Mouse (Mus musculus) MEL-GATA-1-ER (cell line): ENCODE results near the gene Dock2.
"Not testable (repeated sequence)": the region's sequence is repeated elsewhere in the genome, so short reads cannot be mapped to it uniquely, and the experiment has no call there.

Source experiments
- DNase-seq: peaks from one replicate; pipeline ENCODE4 v3.0.0-alpha.2; 2012; ENCODE audit warnings: low read depth; ENCODE audit errors: extremely low read depth

The Dock2 gene

DNA sequence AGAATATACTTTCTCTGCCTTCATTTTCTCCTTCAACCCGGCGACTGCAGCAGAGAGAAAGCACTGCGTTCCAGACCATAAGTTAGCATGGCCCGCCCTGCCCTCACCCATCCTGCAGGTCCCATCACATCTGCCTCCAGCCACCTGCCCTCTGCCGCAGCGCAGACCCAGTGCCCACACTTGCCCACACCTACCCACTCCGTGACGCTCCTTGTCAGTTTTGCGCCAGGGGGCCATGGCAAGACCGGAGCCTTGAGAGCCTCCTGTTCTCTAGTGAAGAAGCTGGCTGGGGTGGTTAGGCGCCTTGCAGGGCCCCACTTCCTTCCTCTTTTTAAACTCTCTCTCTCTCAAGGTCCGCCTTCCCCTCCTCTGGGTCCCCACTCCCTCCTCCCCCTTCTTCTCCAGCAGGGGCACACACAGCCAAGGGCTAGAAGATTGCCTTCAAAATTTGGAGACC is at the start of gene Dock2:
Gene Dock2 (minus strand): TSS at position 306 of the 457 bp plus-strand sequence.
- DNase-seq, result peak; percentile 82

DNA sequence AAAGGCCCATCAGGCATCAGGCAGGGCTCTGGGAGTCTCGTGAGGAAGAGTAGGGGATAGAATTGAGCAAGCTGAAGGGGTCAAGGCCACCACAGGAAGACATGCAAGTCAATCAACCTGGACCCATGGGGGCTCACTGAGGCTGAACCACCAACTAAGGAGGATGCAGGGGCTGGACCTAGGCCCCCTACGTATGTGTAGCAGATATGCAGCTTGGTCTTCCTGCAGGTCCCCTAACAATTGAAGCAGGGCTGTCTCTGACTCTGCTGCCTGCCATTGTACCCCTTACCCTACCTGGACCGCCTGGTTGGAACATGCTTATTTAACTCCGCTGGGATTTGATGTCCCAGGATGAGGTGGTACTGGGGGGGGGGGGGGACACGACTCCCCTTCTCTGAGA is 49.0 kb upstream of the Dock2 start:
- DNase-seq, result no peak

DNA sequence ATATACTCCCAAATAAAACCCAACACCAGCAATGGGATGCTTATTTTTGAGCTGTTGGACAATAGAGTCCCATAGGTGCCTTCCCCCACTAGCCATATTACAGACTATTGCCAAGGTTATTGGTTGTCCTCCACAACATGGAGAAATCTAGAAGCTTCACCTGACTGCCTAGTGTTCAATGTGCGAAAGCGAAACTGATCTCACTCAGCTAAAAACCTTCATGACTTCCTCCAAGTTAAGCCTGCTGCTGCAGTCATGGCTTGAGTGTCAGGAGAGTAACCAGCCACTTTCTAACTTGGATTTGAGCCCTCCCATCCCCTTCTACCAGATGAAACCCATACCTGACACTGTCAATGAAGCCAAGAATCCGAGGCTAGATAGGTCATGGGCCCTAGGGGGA is 44.1 kb upstream of the Dock2 start:
- no peak for DNase-seq

DNA sequence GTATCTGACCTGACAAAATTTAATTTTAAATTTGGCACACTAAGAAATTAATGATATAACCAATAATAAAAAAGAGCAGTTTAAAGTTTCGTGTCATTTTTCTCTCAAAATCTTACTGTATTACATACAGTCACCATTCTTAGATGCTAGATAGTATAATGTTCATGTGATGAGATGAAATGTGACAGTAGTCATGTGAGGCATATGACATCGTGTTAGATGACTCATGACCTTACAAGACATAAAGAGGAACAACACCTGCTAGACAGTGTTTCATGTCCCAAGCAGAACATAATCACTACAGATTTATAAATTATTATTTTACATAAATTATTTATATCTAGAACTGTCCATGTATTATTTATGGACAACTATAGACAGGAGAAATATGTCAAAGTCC is 43.2 kb upstream of the Dock2 start:
- no peak for DNase-seq

DNA sequence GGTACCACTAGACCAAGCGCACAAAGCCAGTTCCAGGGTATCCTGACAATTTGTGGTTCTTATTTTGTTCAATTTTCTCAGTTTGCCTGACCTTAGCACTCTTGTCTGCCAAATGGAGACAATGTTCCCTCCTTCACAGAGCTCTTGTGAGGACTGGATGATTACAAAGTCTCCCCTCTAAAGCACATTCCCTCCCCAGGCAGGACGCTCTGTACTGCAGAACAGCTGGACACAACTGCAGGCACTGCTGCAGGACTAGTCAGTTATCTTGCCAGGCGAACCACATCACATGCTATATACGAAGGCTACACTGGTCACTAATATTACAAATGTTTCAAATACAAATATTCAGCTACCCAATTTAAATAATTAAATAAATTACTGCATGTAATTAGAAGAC is 41.1 kb upstream of the Dock2 start:
- DNase-seq, result no peak

DNA sequence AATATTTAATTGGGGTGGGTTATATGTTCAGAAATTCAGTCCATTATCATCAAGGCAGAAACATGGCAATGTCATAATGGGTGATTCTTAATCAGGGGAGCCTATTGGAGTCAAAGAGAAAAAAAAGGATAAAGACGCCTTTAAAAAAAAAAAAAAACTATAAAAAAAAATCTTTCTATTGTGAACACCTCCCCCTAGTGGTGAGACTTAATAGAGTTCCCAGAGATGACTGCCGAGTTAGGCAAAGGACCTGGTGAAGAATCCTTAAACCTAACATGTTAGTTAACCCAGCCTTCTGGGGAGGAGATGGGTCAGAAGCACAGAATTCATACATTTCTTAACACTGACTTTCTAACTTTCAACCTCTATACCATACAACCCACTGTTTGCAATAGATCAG is 31.1 kb upstream of the Dock2 start:
- no peak for DNase-seq

DNA sequence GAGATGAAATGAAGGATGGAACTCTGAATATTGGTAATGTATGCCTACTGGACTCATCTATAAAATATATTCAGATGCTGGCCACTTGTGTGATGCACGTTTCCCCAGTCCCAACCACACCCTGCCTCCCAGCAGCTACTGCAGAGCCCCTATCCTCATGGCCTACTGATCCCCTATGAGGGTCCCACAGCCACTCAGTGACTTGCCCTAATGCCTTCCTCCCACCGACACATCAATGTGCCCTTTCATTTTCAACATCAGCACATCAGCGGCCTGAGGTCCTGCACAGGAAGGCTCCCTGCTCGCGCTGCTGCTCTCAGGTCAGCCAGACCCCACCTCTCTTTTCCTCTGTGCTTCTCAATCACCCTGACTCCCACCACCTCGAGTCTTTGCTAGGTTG is 30.6 kb upstream of the Dock2 start:
- no peak for DNase-seq

DNA sequence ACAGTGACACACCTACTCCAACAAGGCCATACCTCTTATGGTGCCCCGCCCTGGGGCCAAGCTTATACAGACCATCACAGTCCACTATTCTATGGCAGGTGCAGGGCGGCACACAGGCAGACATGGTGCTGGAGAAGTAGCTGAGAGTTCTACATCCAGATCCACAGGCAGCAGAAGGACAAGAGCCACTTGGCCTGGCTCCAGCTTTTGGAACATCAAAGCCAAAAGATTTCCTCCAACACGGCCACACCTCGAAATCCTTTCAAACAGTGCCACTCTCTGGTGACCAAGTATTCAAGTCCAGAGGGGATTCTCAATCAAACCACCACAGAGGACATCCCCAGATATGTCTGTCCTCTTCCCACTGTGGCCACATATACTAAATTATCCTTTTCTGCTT is 21.3 kb upstream of the Dock2 start:
- DNase-seq, result not testable (repeated sequence)

DNA sequence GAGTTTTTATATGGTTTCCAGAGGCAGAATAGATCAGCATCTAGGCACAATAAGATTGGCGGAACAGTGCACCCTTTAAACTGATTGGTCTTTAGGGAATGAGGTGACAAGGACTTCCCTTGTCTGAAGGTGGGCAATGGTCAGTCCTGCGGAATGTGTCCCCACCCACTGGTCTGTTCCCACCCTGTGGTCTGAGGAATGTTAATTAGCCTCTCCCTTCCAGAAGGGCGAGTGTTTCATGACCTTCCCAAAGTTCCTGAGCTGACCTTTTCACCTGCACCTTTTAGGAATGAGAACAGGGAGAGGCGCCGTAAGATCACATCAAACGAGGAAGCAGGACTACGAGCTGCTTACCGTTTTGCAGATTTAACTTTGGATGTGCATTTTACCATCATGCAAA is 14.4 kb upstream of the Dock2 start:
- not testable (repeated sequence) for DNase-seq

DNA sequence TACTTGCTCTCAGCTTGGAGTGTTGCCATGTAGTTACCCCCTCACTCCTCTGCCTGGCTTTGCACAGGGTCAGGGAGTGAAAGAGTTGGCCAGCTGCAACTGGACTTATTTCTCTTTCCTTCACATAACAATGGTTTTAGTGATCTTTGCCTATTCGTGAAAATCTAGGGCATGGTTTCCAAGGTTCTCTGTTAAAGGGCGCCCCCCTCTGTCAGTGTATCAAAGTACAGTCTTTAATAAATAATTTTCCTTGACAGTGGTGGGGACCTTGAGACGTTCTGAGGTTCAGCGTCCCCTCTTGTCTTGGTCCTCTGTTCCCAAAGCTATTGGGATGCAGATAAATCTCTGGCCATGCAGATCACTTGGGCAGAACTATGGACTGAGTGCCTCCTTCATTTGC is 12.4 kb upstream of the Dock2 start:
- no peak for DNase-seq

DNA sequence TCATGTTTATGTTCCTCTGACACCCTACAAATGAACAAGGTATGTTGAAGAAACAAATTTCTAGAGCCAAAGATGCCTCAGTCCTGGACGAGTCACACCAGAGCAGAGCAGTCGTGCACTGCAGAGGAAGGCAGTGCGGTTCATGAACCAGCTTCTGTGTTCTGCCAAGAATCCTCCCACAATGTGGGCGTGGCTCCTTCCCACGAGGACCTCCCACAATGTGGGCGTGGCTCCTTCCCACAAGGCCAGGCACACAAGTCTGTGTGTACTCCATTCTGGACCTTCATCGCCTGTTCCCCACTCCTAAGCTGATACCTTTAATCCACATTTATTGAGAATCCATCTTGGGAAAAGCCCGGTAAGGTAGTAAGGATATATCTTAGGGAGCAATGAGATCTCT is 8.2 kb upstream of the Dock2 start:
- no peak for DNase-seq

DNA sequence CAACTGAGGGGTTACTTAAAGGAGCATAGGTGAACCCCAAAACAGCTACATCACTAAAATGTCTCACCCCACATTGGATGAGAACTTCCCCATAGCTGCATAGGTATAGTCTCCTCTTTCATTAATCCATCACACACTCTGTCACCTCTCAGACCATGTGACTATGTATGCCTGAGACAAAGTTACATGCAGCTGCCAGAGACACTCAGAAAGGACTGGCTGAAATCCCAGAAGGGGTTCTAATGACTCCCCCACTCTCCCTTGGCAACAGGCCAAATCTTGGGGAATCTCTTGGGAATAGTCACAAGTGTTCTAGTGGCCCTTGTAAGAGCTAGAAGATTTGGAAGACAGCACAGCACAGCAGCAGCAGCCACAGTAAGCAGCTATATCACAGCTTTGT is 1.2 kb upstream of the Dock2 start:
- DNase-seq, result no peak

DNA sequence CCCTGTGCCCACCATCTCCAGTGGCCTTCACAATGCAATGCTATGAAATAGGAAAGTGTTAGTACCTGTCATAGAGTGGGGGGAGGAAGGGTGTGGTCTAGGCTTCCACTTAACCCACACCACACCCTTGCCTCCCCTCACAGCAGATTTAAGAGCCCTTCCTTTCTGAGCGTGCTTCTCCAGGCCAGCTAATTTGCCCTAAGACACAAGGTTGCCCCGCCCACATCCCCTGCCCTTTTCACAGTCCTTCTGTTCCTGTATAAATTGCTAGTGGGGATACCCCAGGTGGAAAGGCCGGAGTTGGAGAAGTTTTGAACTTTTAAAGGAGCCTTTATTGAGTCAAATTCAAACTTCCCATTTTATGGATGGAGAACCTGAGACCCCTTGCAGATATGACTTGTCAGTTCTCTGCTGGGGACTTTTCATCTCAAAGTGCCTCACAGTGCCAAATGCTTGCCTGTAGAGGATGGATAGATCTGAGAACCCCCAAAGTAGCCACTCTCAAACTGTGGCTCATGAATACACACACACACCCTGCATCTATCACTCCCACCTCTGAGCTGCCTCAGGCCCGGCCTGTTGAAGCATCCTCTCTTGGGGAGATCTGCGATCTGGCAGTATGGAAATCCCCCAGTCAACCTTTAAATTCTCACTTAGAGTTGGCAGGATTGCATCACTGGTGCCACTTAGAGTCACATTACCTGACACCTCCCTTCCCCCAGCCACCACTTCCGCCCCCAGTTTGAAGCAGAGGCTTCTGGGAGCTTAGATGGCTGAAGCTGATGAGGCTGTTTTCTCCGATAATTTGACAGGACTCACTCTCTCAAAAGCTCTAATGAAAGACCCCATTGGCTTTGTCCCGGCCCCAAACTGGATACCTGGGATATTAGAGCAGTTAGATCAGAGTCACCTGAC is 919 bp downstream of the Dock2 start:
- DNase-seq, result peak; percentile 60

DNA sequence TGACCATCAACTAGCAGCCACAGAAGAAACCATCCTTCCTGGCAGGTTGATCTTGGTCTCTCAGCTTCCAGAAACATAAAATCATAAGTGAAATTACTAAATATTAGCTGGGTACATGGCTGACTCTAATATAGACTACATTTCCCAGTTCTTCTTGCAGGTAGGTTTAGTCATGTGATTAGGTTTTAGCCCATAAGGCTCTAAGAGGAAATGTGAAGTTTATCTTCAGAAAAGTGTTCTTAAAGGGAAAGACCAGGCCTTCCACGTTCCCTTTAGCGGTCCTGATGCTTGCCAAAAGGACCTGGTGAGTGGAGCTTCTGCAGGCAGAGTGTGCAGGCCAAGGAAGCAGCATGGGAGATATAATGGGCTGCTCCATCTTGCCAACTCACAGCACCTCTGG is 2.9 kb downstream of the Dock2 start:
- no peak for DNase-seq

DNA sequence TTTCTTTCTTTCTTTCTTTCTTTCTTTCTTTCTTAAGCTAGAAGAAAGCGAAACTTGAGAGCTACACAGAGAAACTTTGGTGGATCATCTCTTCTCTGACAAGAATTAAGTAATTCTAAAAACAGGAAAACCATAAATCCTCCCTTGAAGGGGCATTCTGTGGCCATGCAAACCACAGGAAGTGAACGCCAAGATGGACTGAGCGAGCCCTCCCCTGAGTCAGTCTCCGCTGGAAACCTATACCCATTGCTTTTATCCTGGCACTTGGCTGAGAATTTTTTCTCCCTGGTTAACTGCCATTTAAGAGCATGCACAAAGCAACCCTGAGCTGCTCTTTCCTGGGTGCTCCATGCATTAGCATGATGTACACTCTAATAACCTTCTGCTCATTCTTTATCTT is 3.7 kb downstream of the Dock2 start:
- DNase-seq, result no peak

DNA sequence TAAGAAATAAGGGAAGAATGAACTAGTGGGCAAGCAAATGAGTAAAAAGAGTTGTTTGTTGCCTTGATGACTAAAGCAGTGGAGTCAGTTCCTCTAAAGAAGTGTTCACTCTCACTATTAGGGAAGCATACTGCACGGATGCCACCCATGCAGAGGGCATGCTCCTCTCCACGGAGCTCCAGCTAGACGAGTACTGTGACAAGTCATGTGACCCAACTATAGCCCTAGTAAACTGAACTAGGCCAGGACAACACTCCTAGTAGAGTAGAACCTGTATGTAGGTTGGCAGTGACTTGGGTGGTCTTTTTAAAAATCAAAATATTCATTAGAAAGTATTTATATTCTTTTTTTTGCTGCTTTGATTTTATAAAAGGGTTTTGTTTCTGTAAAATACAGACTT is 5.3 kb downstream of the Dock2 start:
- no peak for DNase-seq

DNA sequence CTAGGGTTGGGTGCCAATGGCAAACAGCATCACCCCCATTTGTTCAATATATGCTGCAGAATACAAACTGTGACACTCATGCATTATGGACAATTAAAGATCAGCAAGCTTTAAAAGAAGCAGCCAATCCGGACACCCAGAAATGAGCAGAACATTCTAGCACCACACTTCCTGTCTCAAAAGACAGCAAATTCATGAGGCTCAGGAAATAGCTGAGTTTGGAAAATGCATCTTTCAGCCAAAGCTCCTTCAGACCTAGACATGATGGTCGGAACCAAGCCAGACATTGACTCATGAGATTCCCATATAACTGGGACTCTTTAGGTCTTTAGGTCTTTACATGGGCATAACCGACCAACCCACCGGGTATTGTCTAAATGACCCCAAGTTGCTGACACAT is 6.2 kb downstream of the Dock2 start:
- no peak for DNase-seq

DNA sequence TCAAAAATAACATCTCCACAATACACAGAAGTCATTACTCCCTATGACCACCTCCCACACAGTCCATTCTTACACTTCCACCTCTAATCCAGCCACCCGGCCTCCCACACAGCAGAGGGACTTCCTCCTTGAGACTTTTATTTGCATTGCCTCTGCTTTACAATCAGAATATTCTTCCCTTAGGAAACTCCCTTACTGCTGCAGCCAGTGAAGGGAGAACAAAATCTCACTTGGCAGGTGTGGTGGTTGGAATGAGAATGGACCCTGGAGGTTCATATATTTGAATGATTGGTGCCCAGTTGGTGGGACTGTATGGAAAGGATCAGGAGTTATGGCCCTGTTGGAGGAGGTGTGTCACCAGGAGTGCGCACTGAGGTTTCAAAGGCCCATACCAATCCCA is 7.6 kb downstream of the Dock2 start:
- no peak for DNase-seq

DNA sequence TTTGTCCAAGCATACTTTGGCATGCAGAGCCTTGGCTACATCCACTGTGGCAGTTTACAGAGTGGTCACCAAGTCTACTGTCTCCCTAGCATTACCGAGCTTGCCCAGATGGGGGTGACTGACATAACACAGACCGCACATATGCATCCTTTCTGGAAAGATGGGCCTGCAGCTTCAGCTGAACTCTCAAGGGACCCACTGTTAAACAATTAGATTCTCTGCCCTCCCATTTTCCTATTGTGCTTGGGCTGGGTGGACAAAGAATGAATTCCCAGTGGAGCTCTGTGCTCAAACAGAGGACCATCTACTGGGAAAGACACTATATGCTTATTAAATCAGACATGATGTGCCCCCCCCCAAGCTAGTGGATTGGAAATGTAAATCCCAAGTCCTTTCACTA is 9.1 kb downstream of the Dock2 start:
- no peak for DNase-seq

DNA sequence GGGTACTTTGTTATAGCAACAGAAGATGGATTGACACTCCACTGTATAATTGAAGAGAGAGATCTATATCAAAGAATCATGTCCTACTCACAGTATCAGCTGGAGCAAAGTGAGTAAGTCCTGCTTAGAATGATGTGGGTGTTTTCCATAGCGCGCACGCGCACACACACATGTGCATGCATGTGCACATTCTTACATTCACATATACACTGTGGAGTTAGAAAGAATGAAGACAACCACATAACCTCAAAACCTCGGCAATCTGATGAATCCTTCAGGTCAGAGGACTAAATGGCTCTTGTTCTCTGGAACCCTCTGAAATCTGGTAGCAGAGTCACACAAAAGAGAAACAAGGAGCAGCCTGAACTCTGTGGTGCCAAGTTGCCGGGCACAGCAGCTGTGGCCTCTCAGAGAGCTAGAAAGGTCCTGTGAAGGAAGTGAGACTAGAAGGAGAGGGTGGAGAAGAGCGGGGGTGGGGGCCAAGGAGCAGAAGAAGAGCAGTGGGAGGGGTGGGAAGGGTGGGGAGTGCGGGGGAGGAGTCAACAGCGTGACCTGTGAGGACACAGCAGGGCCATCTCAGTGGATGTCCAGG is 10.3 kb downstream of the Dock2 start:
- DNase-seq, result no peak

DNA sequence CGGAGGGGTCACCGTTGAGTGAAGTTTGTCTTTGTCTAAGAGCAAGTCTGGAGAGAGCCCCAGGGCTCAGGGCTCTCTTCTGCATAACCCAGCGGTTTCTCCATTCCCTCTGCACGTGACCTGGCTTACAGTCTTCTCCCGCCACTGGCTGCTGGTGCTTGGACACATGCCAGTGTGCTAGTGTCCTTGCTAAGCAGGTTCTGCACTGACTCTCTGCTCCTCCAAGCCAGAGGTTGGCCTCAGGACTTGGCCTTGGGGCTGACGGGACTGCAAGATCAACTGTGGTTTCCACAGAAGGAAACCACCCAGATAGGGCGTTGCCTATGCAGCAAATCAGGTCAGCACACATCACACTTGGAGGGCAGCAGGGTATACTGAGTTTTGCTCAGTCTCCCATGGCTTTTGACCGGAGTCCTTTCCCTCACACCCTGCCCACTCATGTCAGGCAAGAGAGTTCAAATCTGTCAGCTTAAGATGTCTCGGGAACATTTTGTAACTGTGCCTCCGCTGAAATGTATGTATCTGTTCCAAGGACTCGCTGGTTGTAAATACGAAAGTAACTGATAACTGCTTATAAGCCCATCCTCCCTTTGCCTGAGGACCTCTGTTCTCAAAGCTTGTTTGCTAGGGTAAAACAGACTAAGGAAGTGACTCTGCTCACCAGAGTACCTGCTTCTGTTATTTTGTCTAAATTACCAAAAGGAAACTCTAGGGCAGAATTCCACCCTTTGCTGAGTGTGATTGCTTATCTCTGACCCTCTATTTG is 12.3 kb downstream of the Dock2 start:
- DNase-seq, result no peak

DNA sequence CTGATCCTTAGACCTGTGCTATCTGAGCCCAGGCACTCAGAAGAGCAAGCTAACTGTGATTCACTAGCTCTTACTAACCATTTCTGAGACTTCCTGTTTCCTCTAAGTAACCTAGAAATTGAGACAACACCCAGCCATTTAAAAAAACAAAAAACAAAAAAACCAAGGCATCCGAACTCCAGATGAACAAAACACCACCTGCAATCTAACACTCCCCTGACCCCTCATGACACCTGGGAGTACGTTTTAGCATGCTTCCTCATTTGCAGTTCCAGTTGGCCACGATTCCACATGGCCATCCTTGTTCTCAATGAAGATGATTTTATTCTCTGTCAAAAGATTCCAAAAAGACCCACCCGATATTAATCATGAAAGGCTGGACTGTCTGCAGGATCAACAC is 13.0 kb downstream of the Dock2 start:
- no peak for DNase-seq
